Mouse (Mus musculus) heart, embryonic 14.5 days (tissue): ENCODE results near the gene Pex11g. TPM values are rescaled to one million over a fixed set of nuclear protein-coding genes. Genes with fewer than 3 reads are reported as not detected.

ENCODE experiments used
- ATAC-seq: fragments of 200-750 bp; cut with Nextera tagmentation; 2 replicates; pipeline ENCODE4 v1.8.0; 2017; ENCODE audit warnings: low read depth, moderate TSS enrichment; ENCODE audit not compliant: insufficient number of reproducible peaks, insufficient read depth, low FRiP score
- H3K27ac ChIP-seq, 2 experiments: fragments of 200-500 bp in 1 of 2; fragments of 300-500 bp in 1 of 2; sonication (generic) in 1 of 2; replicated peaks in 1 of 2; 2 replicates each; pipeline ENCODE4 v1.5.1; 2012 to 2014; ENCODE audit warnings: low read depth in 2 of 2, low read length in 2 of 2, control low read depth in 1 of 2, mild to moderate bottlenecking in 1 of 2, mixed read lengths in 1 of 2; ENCODE audit not compliant: control insufficient read depth in 1 of 2, insufficient read depth in 1 of 2
- H3K27me3 ChIP-seq: fragments of 300-500 bp; sonication (generic); 2 replicates; pipeline ENCODE4 v1.6.1; 2014; ENCODE audit warnings: mild to moderate bottlenecking, low read length, control low read depth; ENCODE audit not compliant: control insufficient read depth, insufficient read depth
- H3K36me3 ChIP-seq: fragments of 300-500 bp; sonication (generic); 2 replicates; pipeline ENCODE4 v1.6.1; 2014; ENCODE audit warnings: mild to moderate bottlenecking, control low read depth, low read length, mixed read lengths; ENCODE audit not compliant: control insufficient read depth, insufficient read depth
- H3K4me1 ChIP-seq, 2 experiments: fragments of 200-500 bp in 1 of 2; fragments of 300-500 bp in 1 of 2; sonication (generic) in 1 of 2; 2 replicates each; pipeline ENCODE4 v1.6.1; 2012 to 2014; ENCODE audit warnings: low read length in 2 of 2, control low read depth in 1 of 2, mixed read lengths in 1 of 2; ENCODE audit not compliant: control insufficient read depth in 2 of 2, insufficient read depth in 2 of 2
- H3K4me2 ChIP-seq: fragments of 300-500 bp; sonication (generic); 2 replicates; pipeline ENCODE4 v1.6.1; 2014; ENCODE audit warnings: mild to moderate bottlenecking, low read length
- H3K4me3 ChIP-seq, 2 experiments: fragments of 200-500 bp in 1 of 2; fragments of 300-500 bp in 1 of 2; sonication (generic) in 1 of 2; 2 replicates each; pipeline ENCODE4 v1.5.1; 2012 to 2014; ENCODE audit warnings: low read length in 2 of 2, mild to moderate bottlenecking in 2 of 2, control low read depth in 1 of 2, low read depth in 1 of 2, moderate library complexity in 1 of 2; ENCODE audit not compliant: control insufficient read depth in 1 of 2, insufficient read depth in 1 of 2
- H3K9ac ChIP-seq: fragments of 300-500 bp; sonication (generic); 2 replicates; pipeline ENCODE4 v1.6.1; 2014; ENCODE audit warnings: mild to moderate bottlenecking, low read length
- H3K9me3 ChIP-seq: fragments of 300-500 bp; sonication (generic); 2 replicates; pipeline ENCODE4 v1.6.1; 2016; ENCODE audit warnings: low read length, control low read depth; ENCODE audit not compliant: control insufficient read depth
- WGBS: fragments of 180-500 bp; shearing (Covaris S2); extraction: QIAGEN DNeasy Blood & Tissue Kit; methylation state at CpG from one replicate; pipeline ENCODE4 v1.1.7; 2014; 5-methylcytosine and 5-hydroxymethylcytosine counted together
- polyA plus RNA-seq: library from polyadenylated mRNA; unstranded; fragments of >200 nt; fragmentation: Nextera tagmentation; extraction: Ambion mirVana; gene quantifications from 2 replicates; pipeline ENCODE4 v1.2.1, GENCODE M21; 2014

The Pex11g gene
- polyA plus RNA-seq, 1 experiment from 2014 or later: 5.0 TPM

DNA sequence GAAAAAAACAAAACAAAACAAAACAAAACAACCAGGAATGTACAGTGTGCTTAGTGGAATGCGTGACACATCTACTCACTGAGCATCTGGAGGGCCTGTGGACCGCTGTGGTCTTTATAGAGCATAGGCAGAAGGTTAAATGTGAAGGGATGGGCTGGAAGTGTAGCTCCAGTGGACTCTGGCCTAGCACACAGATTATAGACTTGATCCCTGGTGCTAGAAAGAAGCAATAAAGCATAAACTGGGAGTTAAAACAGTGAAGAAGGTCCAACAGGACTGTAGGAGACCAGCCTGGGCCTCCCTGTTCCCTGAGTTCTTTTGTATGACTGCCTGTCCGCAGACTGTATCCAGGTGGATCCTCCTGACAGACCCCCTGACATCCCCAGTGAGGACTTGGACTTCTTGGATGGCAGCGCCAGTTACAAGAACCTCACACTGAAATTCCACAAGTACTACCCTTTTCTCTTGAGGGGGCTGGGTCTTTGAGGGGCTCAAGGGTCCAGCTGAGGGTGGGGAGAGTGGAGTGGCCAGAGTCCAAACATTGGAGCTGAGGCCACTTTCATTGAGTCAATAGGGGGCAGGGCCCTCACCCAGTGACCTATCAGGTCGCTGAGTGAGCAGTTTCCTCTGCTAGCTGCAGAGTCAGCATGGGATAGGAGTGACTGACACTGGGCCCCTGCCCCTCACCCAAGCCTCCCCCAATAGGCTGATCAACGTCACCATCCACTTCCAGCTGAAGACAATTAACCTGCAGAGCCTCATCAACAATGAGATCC is 40.7 kb upstream of the Pex11g start:
- Histone ChIP-seq H3K27me3 (no peaks in the 10 kb centered on the region), H3K4me1 (no peaks in the 10 kb centered on the region), H3K27ac (no peak overlapping the region), H3K9me3 (no peaks in the 10 kb centered on the region), H3K4me3 (no peak overlapping the region), H3K36me3 (peaks cover 68% of the 10 kb centered on the region), H3K4me2 (no peak overlapping the region), H3K9ac (no peak overlapping the region)
- 81% methylated on average over 6 of the region's 6 CpGs for WGBS
- no peak for ATAC-seq

DNA sequence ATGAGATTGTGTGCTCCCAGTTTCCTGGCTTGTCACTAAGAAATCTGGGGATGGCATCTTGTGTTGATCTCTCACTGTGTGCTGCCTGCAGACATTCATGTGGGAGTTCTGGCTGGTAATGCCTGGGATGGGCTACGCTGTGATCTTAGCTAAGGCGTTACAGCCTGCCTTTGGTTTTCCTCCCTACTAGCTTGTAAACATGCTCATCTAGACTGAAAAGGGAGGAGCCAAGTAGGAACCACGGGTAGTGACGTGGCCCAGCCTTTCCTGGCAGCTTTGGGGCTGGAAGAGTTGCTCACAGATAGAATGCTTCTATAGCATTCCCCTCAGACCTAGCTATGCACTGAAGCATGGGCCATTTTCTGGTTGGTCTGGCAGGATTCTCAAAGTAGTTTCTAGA is 34.7 kb upstream of the Pex11g start:
- ATAC-seq: no peak
- Histone ChIP-seq H3K4me1 (peaks cover 0 to 11% of the 10 kb centered on the region in 2 experiments; a peak in 2 of 4 replicates), H3K9me3 (no peaks in the 10 kb centered on the region), H3K4me2 (no peak overlapping the region), H3K27me3 (no peaks in the 10 kb centered on the region), H3K36me3 (peaks cover 30% of the 10 kb centered on the region), H3K27ac (no peak overlapping the region), H3K9ac (no peak overlapping the region), H3K4me3 (no peak overlapping the region)
- 69% methylated on average over 4 of the region's 4 CpGs for WGBS

DNA sequence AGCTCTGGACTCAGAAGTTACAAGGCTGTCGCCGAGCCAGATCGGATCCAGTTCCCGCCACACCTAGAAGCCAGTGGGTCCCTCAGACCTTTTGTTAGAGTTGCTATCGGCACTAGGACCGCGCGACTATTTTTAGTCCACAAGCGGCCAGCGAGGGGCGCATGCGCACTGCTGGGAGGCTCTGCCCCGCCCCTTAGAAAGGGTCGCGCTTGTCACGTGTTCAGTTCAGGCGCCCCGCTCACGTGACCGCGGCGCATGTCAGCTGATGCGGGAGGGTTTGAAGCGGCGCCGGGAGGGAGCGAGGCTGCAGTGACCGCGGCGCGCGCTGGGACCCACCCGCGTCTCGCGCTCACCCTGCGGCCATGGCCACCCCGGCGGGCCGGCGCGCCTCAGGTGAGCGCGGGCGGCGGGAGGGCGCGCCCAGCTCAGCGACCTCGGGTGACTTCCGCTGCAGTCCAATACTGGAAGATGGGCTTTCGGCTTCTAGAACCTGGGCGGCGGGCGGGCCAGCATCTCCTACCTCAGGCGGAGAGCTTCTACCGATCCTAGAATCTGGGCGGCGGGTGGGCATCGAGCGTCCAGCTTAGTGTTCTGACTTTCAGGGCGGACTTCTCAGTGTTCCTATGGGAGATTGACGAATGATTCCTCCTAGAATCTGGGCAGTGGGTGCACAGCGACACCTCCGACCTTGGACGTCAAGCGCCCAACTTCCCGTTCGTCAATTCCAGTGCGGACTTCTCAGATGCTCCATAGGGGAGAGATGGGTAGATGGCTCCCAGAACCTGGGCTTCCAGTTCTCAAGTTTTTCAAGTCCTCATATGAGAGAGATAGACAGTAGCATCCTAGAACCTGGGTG is 33.0 kb upstream of the Pex11g start, which contains the start of gene Mcoln1:
Gene Mcoln1 (plus strand): TSS at position 223 of the 856 bp plus-strand sequence.
- peak; percentile 90 for ATAC-seq
- Histone ChIP-seq H3K4me3 (peak within 1 kb of the TSS; percentile 83 to 95), H3K4me2 (peak within 1 kb of the TSS; percentile 77), H3K4me1 (peaks cover 0 to 11% of the 10 kb centered on the region in 2 experiments; a peak in 2 of 4 replicates), H3K27ac (peak within 1 kb of the TSS; percentile 90 to 97), H3K36me3 (peaks cover 30% of the 10 kb centered on the region), H3K9me3 (no peaks in the 10 kb centered on the region), H3K27me3 (no peaks in the 10 kb centered on the region), H3K9ac (peak within 1 kb of the TSS; percentile 93)
- WGBS: under 1% methylated on average over 70 of the region's 70 CpGs

DNA sequence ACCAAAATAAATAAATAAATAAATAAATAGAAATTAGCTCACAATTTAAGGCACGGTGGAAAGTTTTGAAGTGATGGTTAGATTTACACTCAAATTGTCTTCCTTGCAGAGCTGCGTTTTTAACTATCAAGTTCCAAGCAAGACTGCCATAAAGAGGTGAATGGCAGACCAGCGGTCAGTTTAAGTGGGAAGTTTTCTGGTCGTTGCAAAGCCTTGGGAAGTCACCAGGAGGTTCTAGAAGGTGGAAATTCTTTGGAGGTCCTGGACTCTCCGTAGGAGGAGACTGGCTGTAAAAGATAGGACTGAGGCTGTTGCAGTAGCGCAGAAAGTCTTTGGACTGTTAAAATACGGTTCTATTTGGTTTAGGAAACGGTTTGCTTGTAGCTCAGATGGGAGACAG is 32.3 kb upstream of the Pex11g start:
- ATAC-seq: peak; percentile 16; the same call in 1 of the 2 replicates
- Histone ChIP-seq H3K27me3 (no peaks in the 10 kb centered on the region), H3K4me2 (peak overlapping the region; percentile 64), H3K27ac (peak overlapping the region; percentile 90 to 97), H3K9me3 (no peaks in the 10 kb centered on the region), H3K9ac (peak overlapping the region; percentile 75), H3K4me3 (peak overlapping the region; percentile 83 to 95), H3K4me1 (peaks cover 0 to 11% of the 10 kb centered on the region in 2 experiments; a peak in 2 of 4 replicates), H3K36me3 (peaks cover 36% of the 10 kb centered on the region)
- WGBS: 6% methylated on average over 8 of the region's 8 CpGs

DNA sequence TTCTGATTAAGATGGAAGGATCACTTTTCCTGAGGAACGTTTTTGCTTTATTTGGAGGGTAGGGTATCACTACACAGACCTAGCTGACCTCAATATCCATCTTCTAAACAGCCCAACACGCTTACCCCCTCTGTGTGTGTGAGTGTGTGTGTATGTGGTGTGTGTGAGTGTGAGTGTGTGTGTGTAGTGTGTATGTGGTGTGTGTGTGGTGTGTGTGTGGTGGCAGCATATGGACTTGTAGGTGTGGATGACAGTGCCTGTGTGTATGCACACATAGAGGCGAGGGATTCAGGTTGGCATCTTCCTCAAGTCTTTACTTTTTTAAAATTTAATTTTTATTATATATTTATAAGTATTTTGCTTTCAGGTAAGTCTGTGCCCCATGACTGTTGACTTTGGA is 31.1 kb upstream of the Pex11g start:
- ATAC-seq: no peak

DNA sequence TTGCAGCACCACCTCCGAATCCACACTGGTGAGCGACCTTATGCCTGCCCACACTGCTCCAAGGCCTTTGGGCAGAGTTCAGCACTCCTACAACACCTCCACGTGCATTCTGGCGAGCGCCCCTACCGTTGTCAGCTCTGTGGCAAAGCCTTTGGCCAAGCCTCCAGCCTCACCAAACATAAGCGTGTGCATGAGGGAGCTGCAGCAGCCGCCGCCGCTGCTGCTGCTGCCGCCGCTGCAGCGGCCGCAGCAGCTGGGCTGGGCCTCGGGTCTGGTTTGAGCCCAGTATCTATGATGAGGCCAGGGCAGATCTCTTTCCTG is 28.9 kb upstream of the Pex11g start:
- 84% methylated on average over 15 of the region's 15 CpGs for WGBS
- no peak overlapping the region for H3K4me3 ChIP-seq
- H3K27me3 ChIP-seq: no peaks in the 10 kb centered on the region
- no peak for ATAC-seq
- H3K27ac ChIP-seq: no peak overlapping the region
- no peak overlapping the region for H3K4me2 ChIP-seq
- no peaks in the 10 kb centered on the region for H3K9me3 ChIP-seq
- peaks cover 2 to 18% of the 10 kb centered on the region in 2 experiments; a peak in 3 of 4 replicates for H3K4me1 ChIP-seq
- peaks cover 34% of the 10 kb centered on the region for H3K36me3 ChIP-seq
- H3K9ac ChIP-seq: no peak overlapping the region

More for the DNA sequence above, 31.1 kb upstream of the Pex11g start:
- Histone ChIP-seq H3K4me1 (peaks cover 2 to 18% of the 10 kb centered on the region in 2 experiments; a peak in 3 of 4 replicates), H3K27me3 (no peaks in the 10 kb centered on the region), H3K4me2 (no peak overlapping the region), H3K9ac (no peak overlapping the region), H3K27ac (no peak overlapping the region), H3K9me3 (no peaks in the 10 kb centered on the region), H3K4me3 (no peak overlapping the region), H3K36me3 (peaks cover 36% of the 10 kb centered on the region)
- WGBS: 90% methylated on average over 3 of the region's 3 CpGs

DNA sequence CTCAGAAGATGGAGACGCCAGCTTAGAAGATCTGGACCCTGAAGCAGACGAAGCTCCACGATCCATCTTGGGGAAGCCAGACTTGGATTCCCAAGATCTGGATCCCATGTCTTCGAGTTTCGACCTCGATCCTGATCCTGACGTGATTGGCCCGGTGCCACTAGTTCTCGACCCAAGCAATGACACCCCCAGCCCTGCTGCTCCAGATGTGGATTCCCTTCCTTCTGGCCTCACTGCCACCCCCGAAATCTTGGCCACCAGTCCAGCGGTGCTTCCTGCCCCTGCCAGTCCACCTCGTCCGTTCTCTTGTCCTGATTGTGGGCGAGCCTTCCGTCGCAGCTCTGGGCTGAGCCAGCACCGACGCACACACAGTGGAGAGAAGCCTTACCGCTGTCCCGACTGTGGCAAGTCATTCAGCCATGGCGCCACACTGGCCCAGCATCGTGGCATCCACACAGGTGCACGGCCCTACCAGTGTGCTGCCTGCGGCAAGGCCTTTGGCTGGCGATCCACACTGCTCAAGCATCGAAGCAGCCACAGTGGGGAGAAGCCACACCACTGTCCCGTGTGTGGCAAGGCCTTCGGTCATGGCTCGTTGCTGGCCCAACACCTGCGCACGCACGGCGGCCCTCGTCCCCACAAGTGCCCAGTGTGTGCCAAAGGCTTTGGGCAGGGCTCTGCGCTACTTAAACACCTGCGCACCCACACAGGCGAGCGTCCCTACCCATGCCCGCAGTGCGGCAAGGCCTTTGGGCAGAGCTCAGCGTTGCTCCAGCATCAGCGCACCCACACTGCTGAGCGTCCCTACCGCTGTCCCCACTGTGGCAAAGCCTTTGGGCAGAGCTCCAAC is 28.3 kb upstream of the Pex11g start:
- Histone ChIP-seq H3K27ac (no peak overlapping the region), H3K4me1 (peaks cover 2 to 13% of the 10 kb centered on the region in 2 experiments; a peak in 3 of 4 replicates), H3K4me3 (no peak overlapping the region), H3K36me3 (peaks cover 34% of the 10 kb centered on the region), H3K9ac (no peak overlapping the region), H3K9me3 (no peaks in the 10 kb centered on the region), H3K27me3 (no peaks in the 10 kb centered on the region), H3K4me2 (no peak overlapping the region)
- 92% methylated on average over 44 of the region's 44 CpGs for WGBS
- no peak for ATAC-seq
